Mouse (Mus musculus) spleen, adult 2 months (tissue): Measurements from ENCODE around the gene Itgax.

Experiments used
- CTCF ChIP-seq: fragments of 200-500 bp; IDR thresholded peaks from 2 replicates; pipeline ENCODE4 v1.5.1; 2011; ENCODE audit warnings: mild to moderate bottlenecking, inconsistent platforms; ENCODE audit not compliant: insufficient read depth, insufficient read length, insufficient replicate concordance; ENCODE audit errors: extremely low read depth
- POLR2A ChIP-seq: fragments of 200-500 bp; IDR thresholded peaks from 2 replicates; pipeline ENCODE4 v1.6.1; 2011; ENCODE audit warnings: low read depth, low read length, inconsistent platforms

DNA sequence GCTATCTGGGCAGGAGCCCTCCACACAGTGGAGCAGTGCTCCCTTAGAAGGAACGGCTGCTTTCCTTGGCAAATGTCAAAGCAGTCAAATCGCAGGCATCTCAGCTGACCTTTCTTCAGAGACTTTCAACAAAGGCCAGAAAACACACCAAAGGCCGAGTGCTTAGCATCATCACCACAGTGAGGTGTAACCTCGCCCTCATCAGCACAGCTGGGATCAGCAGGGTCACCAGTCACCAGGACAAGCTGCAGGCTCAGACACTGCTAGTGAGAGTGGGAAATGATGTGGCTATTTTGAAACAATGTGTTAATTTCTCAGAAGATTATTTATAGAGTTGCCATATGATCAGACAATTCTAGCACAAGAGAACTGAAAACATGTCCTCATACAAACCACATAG is 7.6 kb downstream of the Itgax start:
- TF ChIP-seq CTCF, result no peak
- no peak for TF ChIP-seq POLR2A
